Mouse (Mus musculus) large intestine, adult 2 months (tissue): Measurements from ENCODE around the gene Ssh3. TPM values are rescaled to one million over a fixed set of nuclear protein-coding genes. Genes with fewer than 3 reads are reported as not detected.

Source experiments
- DNase-seq: peaks from one replicate; pipeline ENCODE4 v3.0.0-alpha.2; 2012; ENCODE audit warnings: low read depth, low spot score
- WGBS: fragments of 180-500 bp; shearing (Covaris S2); methylation state at CpG from one replicate; pipeline ENCODE4 v1.1.7; 2018; 5-methylcytosine and 5-hydroxymethylcytosine counted together
- polyA plus RNA-seq: library from polyadenylated mRNA; depleted of rRNA; stranded (reverse); fragments of >200 nt; gene quantifications from 2 replicates; pipeline ENCODE4 v1.2.3, GENCODE M21; 2012

Ssh3 gene
- polyA plus RNA-seq, 1 experiment, result 102 TPM

DNA sequence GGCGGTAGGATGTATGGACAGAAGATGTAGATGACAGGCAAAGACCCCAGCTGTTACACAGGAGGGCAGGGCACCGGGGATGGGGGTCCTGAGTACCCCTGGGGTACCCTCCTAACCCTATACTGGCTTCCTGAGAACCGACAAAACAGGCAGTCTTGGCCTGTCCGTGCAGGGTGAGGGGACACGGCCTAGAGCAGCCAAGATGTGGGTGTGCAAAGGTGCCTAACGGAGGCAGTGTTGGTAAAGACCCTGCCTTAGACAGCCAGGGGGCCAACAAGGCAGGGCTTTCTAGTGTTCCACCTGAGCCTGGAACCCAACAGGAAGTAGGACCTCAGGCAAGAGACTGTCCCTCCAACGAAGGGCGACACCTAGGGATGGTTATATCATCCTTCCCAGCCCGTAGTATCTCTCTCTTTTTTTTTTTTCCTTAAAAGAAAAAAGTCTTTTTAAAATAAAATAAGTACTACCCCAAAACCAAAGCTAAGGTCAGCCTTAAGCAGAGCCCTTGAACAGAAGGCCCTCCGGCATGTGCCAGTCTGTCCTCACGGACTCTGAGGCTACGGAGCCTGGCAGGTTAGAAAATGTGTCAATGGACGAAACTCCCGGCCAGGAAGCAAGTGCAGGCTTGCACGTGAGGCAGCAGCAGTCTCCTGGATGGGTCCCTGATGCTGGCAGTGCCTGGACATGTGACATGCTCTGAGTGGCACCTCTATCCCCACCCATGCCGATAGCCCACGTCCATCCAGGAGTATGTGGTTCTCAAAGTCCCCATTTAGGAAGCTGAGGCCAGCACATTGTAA, 29.5 kb upstream of the Ssh3 start:
- DNase-seq, result no peak
- 82% methylated on average over 17 of the region's 17 CpGs for WGBS

GRCm38 (mm10) chr19:4297851-4298250, 28.9 kb upstream of the Ssh3 start:
- WGBS, result 66% methylated on average over 5 of the region's 5 CpGs
- no peak for DNase-seq

GRCm38 (mm10) chr19:4296611-4297010, 27.6 kb upstream of the Ssh3 start:
- DNase-seq, result no peak
- 73% methylated on average over 2 of the region's 2 CpGs for WGBS

DNA sequence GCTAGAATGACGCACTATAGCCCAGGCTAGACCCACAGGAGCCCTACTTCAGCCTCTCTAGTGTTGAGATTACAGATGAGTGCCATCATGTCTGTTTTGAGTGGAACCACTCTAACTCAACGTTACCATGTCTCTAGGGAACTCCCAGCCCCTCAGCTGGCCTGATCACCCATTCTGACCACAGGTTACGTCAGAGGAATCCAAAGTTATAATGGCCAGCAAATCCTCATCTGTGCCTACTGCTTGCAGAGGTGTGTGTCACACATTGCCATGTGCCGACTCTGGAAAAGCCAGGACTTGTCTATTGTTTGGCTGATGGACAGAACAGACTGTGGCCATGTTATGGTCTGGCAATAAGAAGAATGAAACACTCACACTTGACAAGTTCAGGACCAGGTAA, 26.4 kb upstream of the Ssh3 start:
- no peak for DNase-seq
- 84% methylated on average over 4 of the region's 4 CpGs for WGBS

- 61% methylated on average over 14 of the region's 14 CpGs for WGBS
Observed at GRCm38 (mm10) chr19:4294381-4295097, 25.6 kb upstream of the Ssh3 start.

GRCm38 (mm10) chr19:4291161-4291560, 22.2 kb upstream of the Ssh3 start:
- DNase-seq, result no peak
- WGBS, result 93% methylated on average over 11 of the region's 11 CpGs

More at GRCm38 (mm10) chr19:4294381-4295097, 25.6 kb upstream of the Ssh3 start:
- DNase-seq, result no peak

DNA sequence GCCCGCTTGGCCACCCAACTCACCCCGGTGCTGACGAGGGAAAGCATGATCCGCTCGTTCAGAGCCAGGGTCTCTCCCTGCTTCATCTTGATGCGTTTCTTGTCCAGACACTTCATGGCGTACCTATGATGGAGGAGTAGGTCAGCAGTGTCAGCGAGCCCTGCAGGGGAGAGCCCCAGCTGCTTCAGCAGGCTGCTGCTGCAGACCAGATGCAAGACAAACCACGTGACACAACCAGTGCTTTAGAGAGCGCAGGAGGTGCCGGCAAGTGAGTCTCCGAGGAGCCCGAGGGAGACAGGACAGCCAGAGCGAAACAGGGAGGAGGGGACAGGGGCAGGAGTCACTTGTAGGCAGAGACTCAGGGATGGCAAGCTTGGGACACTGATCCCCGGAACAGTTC, 21.8 kb upstream of the Ssh3 start:
- 91% methylated on average over 15 of the region's 15 CpGs for WGBS
- DNase-seq, result no peak

- 32% methylated on average over 7 of the region's 7 CpGs for WGBS
- DNase-seq, result no peak
Observed at GRCm38 (mm10) chr19:4283653-4284052, 14.7 kb upstream of the Ssh3 start.

GRCm38 (mm10) chr19:4282898-4283553, 14.0 kb upstream of the Ssh3 start, which contains the start of gene Ankrd13d:
TSS of gene Ankrd13d (minus strand) at chr19:4283137.
- DNase-seq, result peak; percentile 24
- under 1% methylated on average over 48 of the region's 50 CpGs for WGBS

GRCm38 (mm10) chr19:4280425-4280824, 11.4 kb upstream of the Ssh3 start:
- 94% methylated on average over 9 of the region's 9 CpGs for WGBS
- no peak for DNase-seq

DNA sequence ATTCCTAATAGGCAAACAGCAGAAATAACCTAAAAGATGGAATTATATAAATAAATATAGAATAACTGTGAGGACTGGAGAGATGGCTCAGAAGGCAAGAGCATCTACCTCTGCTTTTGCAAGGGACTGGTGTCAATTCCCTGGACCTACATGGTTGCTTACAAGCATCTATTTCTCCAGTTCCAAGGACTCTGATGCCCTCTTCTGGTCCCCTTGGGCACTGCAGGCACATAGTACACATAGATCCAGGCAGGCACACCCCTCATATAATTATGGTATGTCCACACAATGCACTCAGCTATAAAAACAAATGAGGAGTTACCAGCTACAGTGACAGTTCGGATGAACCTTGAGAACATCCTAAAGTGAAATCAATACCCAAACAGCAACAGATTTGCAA, 10.5 kb upstream of the Ssh3 start:
- DNase-seq, result no peak
- WGBS, result 94% methylated on average over 1 of the region's 1 CpGs

DNA sequence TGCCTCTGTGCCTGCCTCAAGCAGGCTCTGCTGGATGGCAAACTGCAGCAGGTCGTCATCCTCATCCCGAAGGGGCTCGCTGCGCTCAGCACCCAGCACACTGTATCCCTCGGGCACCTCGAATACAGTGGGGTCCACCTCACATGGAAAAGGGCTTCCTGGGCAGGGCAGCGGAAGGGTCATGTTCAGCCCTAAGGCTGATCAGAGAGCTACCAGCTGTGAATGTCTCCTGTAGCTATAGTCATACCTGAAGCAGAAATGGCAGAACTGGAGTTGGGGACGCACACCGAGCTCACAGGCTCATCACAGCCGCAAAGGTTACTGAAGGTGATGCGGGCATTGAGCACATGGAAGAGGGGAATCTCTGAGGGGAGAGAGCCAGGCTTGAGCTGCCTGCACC, 2.0 kb upstream of the Ssh3 start:
- DNase-seq, result no peak
- 95% methylated on average over 11 of the region's 11 CpGs for WGBS

- DNase-seq, result no peak
- WGBS, result 84% methylated on average over 6 of the region's 6 CpGs
Observed at GRCm38 (mm10) chr19:4270187-4270586, 1.2 kb upstream of the Ssh3 start.

- no peak for DNase-seq
- 85% methylated on average over 4 of the region's 4 CpGs for WGBS
Observed at GRCm38 (mm10) chr19:4265956-4266355, 3.0 kb downstream of the Ssh3 start.

GRCm38 (mm10) chr19:4264171-4264780, 4.7 kb downstream of the Ssh3 start:
- no peak for DNase-seq
- WGBS, result 96% methylated on average over 6 of the region's 6 CpGs

DNA sequence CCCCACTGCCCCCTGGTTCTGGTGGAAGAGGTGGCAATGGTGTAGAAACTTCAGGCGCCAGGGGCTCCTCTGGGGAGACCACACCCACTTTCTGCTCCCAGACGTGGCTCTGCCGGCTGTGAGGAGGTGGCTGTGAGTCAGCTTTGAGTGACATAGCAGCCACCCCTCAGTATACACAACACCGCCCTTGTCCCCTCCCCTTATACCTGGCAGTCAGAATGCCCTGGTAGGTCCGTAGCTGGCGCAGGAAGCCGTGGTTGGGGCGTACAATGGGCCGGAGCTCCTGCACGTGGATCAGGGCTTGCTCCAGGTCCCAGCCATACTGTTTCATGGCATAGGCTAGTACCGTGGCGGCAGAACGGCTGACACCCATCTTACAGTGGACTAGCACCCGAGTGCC, 5.3 kb downstream of the Ssh3 start:
- DNase-seq, result no peak

DNA sequence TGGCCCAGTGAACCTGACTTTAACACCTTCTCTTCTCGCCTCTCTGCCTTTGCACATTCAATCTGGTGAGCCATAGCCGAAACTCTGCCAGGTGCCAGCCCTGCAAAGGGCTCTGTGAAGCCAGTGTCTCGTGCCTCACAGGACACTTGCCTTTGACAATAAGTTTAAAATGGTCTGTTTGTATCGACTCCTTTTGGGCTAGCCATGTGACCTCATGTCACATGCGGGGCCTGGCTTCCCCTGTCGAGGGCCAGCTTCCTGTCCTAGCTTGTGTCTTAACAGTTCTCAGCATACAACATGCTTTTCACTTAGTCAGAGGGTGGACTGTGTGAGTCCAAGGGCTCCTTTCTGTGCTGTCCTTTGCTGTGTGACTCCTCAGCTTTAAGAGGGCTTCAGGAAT, 6.2 kb downstream of the Ssh3 start:
- 73% methylated on average over 6 of the region's 6 CpGs for WGBS
- DNase-seq, result no peak

More for the DNA sequence above, 5.3 kb downstream of the Ssh3 start:
- WGBS, result 81% methylated on average over 14 of the region's 14 CpGs

- 49% methylated on average over 8 of the region's 8 CpGs for WGBS
Observed at GRCm38 (mm10) chr19:4261038-4261698, 7.8 kb downstream of the Ssh3 start.

GRCm38 (mm10) chr19:4257897-4258252, 11.1 kb downstream of the Ssh3 start:
- peak; percentile 11 for DNase-seq
- WGBS, result 25% methylated on average over 12 of the region's 12 CpGs

More at GRCm38 (mm10) chr19:4261038-4261698, 7.8 kb downstream of the Ssh3 start:
- peak; percentile 13 for DNase-seq
